Mouse (Mus musculus): ENCODE data around the gene Ctsk. TPM values are rescaled to one million over a fixed set of nuclear protein-coding genes. Genes with fewer than 3 reads are reported as not detected.

Ctsk gene
- polyA plus RNA-seq, 1 experiment from 2014 or later, result 5.9 TPM

GRCm38 (mm10) chr3:95502312-95502711 lies 3.3 kb downstream of the Ctsk start:
- peak; percentile 14 for DNase-seq (ENCODE audit: low spot score)
- Histone ChIP-seq H3K27ac (peak overlapping the region; percentile 71), H3K36me3 (peaks cover 7% of the 10 kb centered on the region; the same call in 1 of the 2 replicates), H3K4me3 (peak overlapping the region; percentile 9; the same call in 1 of the 2 replicates), H3K4me1 (replicated peaks) (peaks cover 10% of the 10 kb centered on the region), H3K27me3 (ENCODE audit: insufficient read depth, poor library complexity, severe bottlenecking) (no peaks in the 10 kb centered on the region), H3K9me3 (no peaks in the 10 kb centered on the region)
- 46% methylated on average over 2 of the region's 2 CpGs for WGBS

- Histone ChIP-seq H3K27ac (no peak overlapping the region), H3K36me3 (peaks cover 11% of the 10 kb centered on the region; the same call in 1 of the 2 replicates), H3K4me3 (no peak overlapping the region), H3K27me3 (ENCODE audit: insufficient read depth, poor library complexity, severe bottlenecking) (no peaks in the 10 kb centered on the region), H3K9me3 (no peaks in the 10 kb centered on the region), H3K4me1 (replicated peaks) (0 out of 2 replicates have a peak, but pooled peaks cover 2% of the 10 kb centered on the region)
- WGBS, result 78% methylated on average over 6 of the region's 6 CpGs
- DNase-seq (ENCODE audit: low spot score), result no peak
Measured at GRCm38 (mm10) chr3:95509348-95509747, 10.3 kb downstream of the Ctsk start.

GRCm38 (mm10) chr3:95511611-95512180 lies 12.6 kb downstream of the Ctsk start:
- DNase-seq (ENCODE audit: low spot score), result no peak
- no peak overlapping the region for H3K27ac ChIP-seq
- 60% methylated on average over 9 of the region's 9 CpGs for WGBS
- H3K36me3 ChIP-seq, result peaks cover 6% of the 10 kb centered on the region; the same call in 1 of the 2 replicates
- H3K9me3 ChIP-seq, result no peaks in the 10 kb centered on the region
- H3K27me3 ChIP-seq (ENCODE audit: insufficient read depth, poor library complexity, severe bottlenecking), result no peaks in the 10 kb centered on the region
- no peak overlapping the region for H3K4me3 ChIP-seq
- H3K4me1 ChIP-seq (replicated peaks), result 0 out of 2 replicates have a peak, but pooled peaks cover 2% of the 10 kb centered on the region

- WGBS, result 93% methylated on average over 3 of the region's 3 CpGs
- H3K4me1 ChIP-seq (replicated peaks), result 0 out of 2 replicates have a peak, but pooled peaks cover 2% of the 10 kb centered on the region
- no peaks in the 10 kb centered on the region for H3K9me3 ChIP-seq
- H3K36me3 ChIP-seq, result no peaks in the 10 kb centered on the region
- no peak overlapping the region for H3K4me3 ChIP-seq
- 0 out of 2 replicates have a peak overlapping the region, but pooled peaks have one; percentile 46 for H3K27ac ChIP-seq
- H3K27me3 ChIP-seq (ENCODE audit: insufficient read depth, poor library complexity, severe bottlenecking), result no peaks in the 10 kb centered on the region
- no peak for DNase-seq (ENCODE audit: low spot score)
Measured at GRCm38 (mm10) chr3:95516614-95517041, 17.6 kb downstream of the Ctsk start.

GRCm38 (mm10) chr3:95517493-95517898 lies 18.4 kb downstream of the Ctsk start:
- peak; percentile 68 for DNase-seq (ENCODE audit: low spot score)
- Histone ChIP-seq H3K27ac (no peak overlapping the region), H3K9me3 (no peaks in the 10 kb centered on the region), H3K36me3 (no peaks in the 10 kb centered on the region), H3K4me1 (replicated peaks) (no peaks in the 10 kb centered on the region), H3K4me3 (no peak overlapping the region), H3K27me3 (ENCODE audit: insufficient read depth, poor library complexity, severe bottlenecking) (no peaks in the 10 kb centered on the region)
- 35% methylated on average over 10 of the region's 10 CpGs for WGBS

- H3K4me3 ChIP-seq, result no peak overlapping the region
- no peaks in the 10 kb centered on the region for H3K36me3 ChIP-seq
- no peak overlapping the region for H3K27ac ChIP-seq
- no peaks in the 10 kb centered on the region for H3K27me3 ChIP-seq (ENCODE audit: insufficient read depth, poor library complexity, severe bottlenecking)
- 84% methylated on average over 7 of the region's 7 CpGs for WGBS
- H3K9me3 ChIP-seq, result no peaks in the 10 kb centered on the region
- DNase-seq (ENCODE audit: low spot score), result no peak
- no peaks in the 10 kb centered on the region for H3K4me1 ChIP-seq (replicated peaks)
Measured at GRCm38 (mm10) chr3:95518891-95519290, 19.8 kb downstream of the Ctsk start.

- Histone ChIP-seq H3K36me3 (no peaks in the 10 kb centered on the region), H3K27ac (no peak overlapping the region), H3K27me3 (ENCODE audit: insufficient read depth, poor library complexity, severe bottlenecking) (no peaks in the 10 kb centered on the region), H3K9me3 (no peaks in the 10 kb centered on the region), H3K4me1 (replicated peaks) (no peaks in the 10 kb centered on the region), H3K4me3 (no peak overlapping the region)
- DNase-seq (ENCODE audit: low spot score), result no peak
- WGBS, result 83% methylated on average over 2 of the region's 2 CpGs
Measured at GRCm38 (mm10) chr3:95519315-95519714, 20.3 kb downstream of the Ctsk start.

GRCm38 (mm10) chr3:95520100-95520499 lies 21.0 kb downstream of the Ctsk start:
- no peak for DNase-seq (ENCODE audit: low spot score)

GRCm38 (mm10) chr3:95521168-95521567 lies 22.1 kb downstream of the Ctsk start:
- H3K4me3 ChIP-seq, result no peak overlapping the region
- H3K27me3 ChIP-seq (ENCODE audit: insufficient read depth, poor library complexity, severe bottlenecking), result no peaks in the 10 kb centered on the region
- H3K4me1 ChIP-seq (replicated peaks), result no peaks in the 10 kb centered on the region
- H3K36me3 ChIP-seq, result no peaks in the 10 kb centered on the region
- WGBS, result 91% methylated on average over 10 of the region's 10 CpGs
- H3K9me3 ChIP-seq, result no peaks in the 10 kb centered on the region
- no peak overlapping the region for H3K27ac ChIP-seq
- no peak for DNase-seq (ENCODE audit: low spot score)

More at GRCm38 (mm10) chr3:95520100-95520499, 21.0 kb downstream of the Ctsk start:
- WGBS, result 84% methylated on average over 3 of the region's 3 CpGs
- Histone ChIP-seq H3K4me3 (no peak overlapping the region), H3K4me1 (replicated peaks) (no peaks in the 10 kb centered on the region), H3K27me3 (ENCODE audit: insufficient read depth, poor library complexity, severe bottlenecking) (no peaks in the 10 kb centered on the region), H3K9me3 (no peaks in the 10 kb centered on the region), H3K36me3 (no peaks in the 10 kb centered on the region), H3K27ac (0 out of 2 replicates have a peak overlapping the region, but pooled peaks have one; percentile 50)

- Histone ChIP-seq H3K27me3 (ENCODE audit: insufficient read depth, poor library complexity, severe bottlenecking) (no peaks in the 10 kb centered on the region), H3K9me3 (no peaks in the 10 kb centered on the region), H3K4me3 (no peak overlapping the region), H3K27ac (no peak overlapping the region), H3K36me3 (no peaks in the 10 kb centered on the region), H3K4me1 (replicated peaks) (no peaks in the 10 kb centered on the region)
- no peak for DNase-seq (ENCODE audit: low spot score)
- 76% methylated on average over 3 of the region's 3 CpGs for WGBS
Measured at GRCm38 (mm10) chr3:95523662-95524061, 24.6 kb downstream of the Ctsk start.

GRCm38 (mm10) chr3:95524673-95525072 lies 25.6 kb downstream of the Ctsk start:
- WGBS, result 67% methylated on average over 2 of the region's 2 CpGs
- H3K4me3 ChIP-seq, result no peak overlapping the region
- H3K27me3 ChIP-seq (ENCODE audit: insufficient read depth, poor library complexity, severe bottlenecking), result no peaks in the 10 kb centered on the region
- no peaks in the 10 kb centered on the region for H3K9me3 ChIP-seq
- no peaks in the 10 kb centered on the region for H3K36me3 ChIP-seq
- no peak for DNase-seq (ENCODE audit: low spot score)
- H3K4me1 ChIP-seq (replicated peaks), result no peaks in the 10 kb centered on the region
- H3K27ac ChIP-seq, result 0 out of 2 replicates have a peak overlapping the region, but pooled peaks have one; percentile 18

- no peaks in the 10 kb centered on the region for H3K9me3 ChIP-seq
- no peaks in the 10 kb centered on the region for H3K36me3 ChIP-seq
- H3K4me3 ChIP-seq, result no peak overlapping the region
- DNase-seq (ENCODE audit: low spot score), result no peak
- no peak overlapping the region for H3K27ac ChIP-seq
- no peaks in the 10 kb centered on the region for H3K27me3 ChIP-seq (ENCODE audit: insufficient read depth, poor library complexity, severe bottlenecking)
- no peaks in the 10 kb centered on the region for H3K4me1 ChIP-seq (replicated peaks)
Measured at GRCm38 (mm10) chr3:95526111-95526510, 27.1 kb downstream of the Ctsk start.

- H3K27me3 ChIP-seq (ENCODE audit: insufficient read depth, poor library complexity, severe bottlenecking), result no peaks in the 10 kb centered on the region
- H3K36me3 ChIP-seq, result no peaks in the 10 kb centered on the region
- no peaks in the 10 kb centered on the region for H3K9me3 ChIP-seq
- no peak within 1 kb of the TSS for H3K27ac ChIP-seq
- 91% methylated on average over 8 of the region's 8 CpGs for WGBS
- H3K4me1 ChIP-seq (replicated peaks), result no peaks in the 10 kb centered on the region
- H3K4me3 ChIP-seq, result no peak within 1 kb of the TSS
- no peak for DNase-seq (ENCODE audit: low spot score)
Measured at GRCm38 (mm10) chr3:95526622-95527211, 27.7 kb downstream of the Ctsk start, which contains the start of gene Ctss. Gene Ctss (plus strand): TSS chr3:95526786.

All from hindbrain, embryonic 10.5 days (tissue).